Mouse (Mus musculus) adrenal gland, adult 18-20 months (tissue): ENCODE data around the gene Ptprg. TPM values are rescaled to one million over a fixed set of nuclear protein-coding genes. Genes with fewer than 3 reads are reported as not detected.

Experiments used
- DNase-seq, 2 experiments: peaks; one replicate each; pipeline ENCODE4 v3.0.0; 2021 to 2022; ENCODE audit warnings: low spot score in 2 of 2
- total RNA-seq, 2 experiments: library from RNA; stranded (reverse); gene quantifications; 1 replicate in 1 of 2; 2 replicates in 1 of 2; pipeline ENCODE4 v1.2.3; 2021

Gene Ptprg
- total RNA-seq, 2 experiments from 2014 or later: 78.0 to 111 TPM

DNA sequence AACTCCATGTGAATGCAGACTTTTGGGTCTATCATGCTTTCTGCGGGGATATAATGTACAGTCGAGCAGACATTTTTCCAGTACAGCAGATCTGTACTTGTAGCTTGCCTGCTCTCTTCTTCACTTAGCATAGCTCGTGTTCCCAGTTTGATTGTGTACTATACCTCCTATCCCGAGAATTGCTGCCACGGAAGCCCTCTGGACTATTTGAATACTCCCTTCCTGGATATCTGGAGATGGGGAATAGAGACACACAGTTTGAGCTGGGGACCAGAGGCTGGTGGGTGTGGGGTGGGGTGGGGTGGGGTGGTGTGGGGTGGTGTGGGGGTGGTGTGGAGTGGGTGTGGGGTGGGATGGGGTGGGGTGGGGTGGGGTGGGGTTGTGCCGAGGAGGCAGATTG is 263.9 kb downstream of the Ptprg start:
- DNase-seq: no peak

DNA sequence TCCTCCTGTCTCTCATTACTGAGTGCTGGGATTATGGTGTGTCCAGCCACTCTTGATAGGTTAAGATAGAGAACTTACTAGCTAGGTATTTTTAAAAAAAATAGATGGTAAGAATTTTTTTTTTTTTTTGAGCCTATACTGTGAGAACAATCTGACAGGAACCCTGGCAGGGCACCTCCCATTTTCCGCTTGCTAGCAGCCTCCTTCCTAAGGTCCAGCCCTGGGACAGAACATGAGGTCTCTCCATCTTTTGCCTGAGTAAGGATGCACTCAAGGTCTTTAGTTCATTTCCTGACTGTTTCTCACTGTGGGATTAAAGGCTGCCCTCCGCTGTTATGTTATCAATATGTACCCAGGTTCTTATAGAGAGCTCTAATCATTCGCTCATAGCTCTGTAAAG is 264.7 kb downstream of the Ptprg start:
- DNase-seq: no peak

DNA sequence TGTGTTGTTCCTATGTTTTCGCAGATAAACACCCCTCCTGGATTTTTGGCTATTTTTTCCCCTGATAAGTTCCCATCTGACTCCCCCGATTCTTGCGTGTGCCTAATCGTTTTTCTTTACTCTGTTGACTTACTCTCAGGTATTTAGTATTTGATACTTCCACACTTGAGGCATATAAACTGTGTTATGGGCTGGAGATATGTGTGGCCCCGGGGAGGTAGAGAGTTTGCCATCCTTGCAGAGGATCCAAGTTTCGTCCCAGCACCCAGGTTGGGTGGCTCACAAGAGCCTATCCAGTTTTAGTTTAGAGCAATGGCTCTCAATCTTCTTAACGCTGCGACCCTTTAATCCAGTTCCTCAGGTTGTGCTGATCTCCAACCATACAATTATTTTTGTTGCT is 265.4 kb downstream of the Ptprg start:
- DNase-seq: no peak

DNA sequence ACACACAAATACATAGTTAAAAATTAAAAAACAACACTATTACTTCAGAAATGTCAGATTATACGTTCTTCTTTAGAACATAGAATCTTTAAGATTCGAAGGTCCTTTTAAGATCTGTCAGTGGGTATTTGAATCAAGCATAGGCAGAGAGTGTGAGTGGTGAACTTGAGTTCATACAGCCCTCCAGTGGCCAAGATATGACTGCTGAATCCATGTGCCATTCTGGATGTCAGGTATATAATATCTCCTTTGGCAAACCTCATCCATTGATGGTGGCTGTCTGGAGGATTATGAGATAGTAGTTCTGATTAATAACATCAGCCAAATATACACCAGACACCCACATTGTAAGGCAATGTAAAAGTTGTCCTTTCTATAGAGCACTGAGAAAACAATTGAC is 266.0 kb downstream of the Ptprg start:
- DNase-seq: no peak

DNA sequence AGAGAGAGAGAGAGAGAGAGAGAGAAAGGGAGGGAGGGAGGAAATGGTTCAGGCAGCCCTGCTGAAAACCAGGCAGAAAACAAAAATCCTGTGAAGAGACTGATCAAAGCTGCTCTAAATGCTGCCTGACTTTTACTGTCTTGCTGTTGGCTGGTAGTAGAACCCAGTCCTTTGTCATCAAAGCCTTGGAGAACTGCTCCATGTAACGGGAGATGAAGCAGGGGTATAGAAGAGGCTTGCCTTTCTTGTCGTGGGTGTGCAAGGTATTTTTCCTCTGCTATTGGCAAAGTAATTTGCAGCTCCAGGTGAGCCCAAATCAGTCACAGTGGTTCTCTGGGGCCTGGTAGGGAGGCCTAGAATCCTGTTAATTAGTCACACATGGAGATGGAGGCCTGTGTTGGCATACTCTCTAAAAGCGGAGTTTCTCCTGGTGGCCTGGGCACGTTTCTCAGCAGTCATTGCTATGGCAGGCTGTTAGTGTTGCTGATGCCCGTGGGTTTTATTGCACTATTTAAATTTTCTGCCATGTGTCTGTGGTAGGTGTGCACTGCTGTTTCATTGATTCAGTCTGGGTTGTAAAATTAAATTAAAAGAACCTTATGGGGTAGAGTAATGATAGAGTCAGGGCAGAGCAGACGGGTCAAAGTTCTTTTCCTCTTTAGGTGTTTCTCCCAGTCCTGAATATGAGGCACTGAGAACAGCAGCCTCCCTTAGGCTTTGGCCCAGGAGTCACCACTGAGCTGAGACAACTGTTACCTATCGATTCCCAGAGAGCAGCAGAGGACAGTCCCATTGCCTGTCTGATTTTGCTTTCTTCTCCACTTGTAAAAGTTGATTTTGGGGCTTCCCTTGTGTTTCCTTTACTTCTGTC is 269.7 kb downstream of the Ptprg start:
- no peak for DNase-seq

DNA sequence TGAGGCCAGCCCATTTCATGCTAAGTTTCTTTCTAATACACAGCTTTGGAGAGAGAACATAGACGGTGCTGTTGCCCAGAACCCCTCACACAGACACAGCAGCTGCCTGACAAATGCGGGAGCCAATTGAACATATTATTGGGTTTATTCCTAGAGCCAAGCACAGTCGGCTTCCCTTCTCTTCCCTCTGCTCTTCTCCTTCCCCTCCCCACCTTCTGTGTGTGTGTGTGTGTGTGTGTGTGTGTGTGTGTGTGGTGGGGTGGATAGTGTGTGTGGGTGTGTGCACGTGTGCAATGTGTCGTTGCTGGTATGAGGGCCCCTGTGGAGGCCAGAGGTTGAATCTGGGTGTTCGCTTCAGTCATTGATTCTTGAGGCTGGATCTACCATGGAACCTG is 270.4 kb downstream of the Ptprg start:
- DNase-seq: no peak

DNA sequence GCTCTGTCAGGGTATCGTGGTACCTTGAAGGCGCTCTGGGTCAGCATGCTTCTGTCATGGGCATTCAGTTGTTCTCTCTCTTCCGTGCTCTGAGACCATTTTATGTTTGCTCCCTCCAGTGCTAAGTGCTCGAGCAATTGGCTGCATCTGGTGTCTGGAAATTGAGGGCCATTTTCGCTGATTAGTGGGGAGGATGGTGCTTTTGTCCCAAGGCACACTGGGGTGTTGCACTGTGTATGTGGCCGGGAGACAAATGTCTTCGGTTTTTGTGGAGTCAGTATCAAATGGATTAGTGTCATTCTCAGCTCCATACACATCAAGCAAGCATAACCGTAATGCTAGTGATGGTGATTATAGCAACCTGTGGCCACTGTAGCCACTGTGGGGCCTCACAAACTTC is 271.6 kb downstream of the Ptprg start:
- no peak for DNase-seq

DNA sequence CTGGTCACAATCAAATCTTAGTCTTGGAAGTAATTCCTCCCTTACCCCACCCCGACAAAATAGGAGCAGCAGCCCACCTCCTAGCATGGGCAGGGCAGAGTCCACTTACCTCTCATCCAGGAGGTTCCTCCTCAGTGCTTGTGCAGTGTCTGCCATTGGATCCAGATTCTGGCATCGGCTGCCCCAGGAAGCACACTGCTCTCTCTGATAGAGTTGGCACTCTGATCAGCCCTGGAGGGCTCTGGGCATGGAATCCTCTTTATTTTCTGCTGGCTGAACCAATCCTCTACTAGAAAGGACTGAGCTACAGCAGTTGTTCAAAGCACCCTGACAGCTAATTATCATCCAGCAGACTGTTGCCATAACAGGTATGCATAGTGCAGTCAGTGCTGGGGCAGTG is 272.2 kb downstream of the Ptprg start:
- no peak for DNase-seq

DNA sequence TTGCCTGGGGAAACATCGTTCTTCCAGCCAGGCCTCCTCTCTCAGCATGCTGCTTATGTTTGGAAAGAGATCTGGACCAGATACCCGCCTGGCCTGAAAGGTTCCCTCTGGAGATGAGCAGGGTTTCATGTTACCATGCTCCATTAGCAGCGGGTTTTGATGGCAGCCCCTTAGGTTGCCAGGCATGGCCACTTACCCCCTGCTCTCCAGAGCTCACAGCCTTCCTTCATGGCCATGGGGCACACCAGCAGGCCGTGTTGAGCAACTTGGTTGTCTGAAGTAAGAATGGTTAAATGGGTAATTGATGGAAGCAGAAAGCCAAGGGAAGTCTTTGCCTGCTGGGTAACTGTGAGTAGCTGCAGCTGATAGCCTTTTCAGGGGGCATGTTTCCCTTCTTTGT is 274.8 kb downstream of the Ptprg start:
- no peak for DNase-seq

DNA sequence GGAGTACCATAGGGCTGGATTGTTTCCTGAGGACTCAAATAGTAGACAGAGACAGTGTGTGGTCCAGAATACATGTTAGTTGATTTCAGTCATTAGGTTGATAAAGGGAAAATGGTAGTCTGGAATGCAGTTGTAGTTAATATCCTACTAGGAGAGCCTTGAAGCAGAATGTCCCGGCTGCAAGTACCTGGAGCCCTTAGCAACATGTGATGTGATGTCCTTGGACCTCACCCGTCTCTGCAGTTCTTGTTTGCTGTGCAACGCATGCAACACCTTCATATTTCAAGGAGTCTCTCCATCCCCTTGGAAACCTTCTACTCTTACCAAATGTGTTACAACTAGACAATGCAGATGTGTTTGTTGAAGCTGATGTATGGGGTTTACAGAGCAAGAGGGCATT is 280.3 kb downstream of the Ptprg start:
- no peak for DNase-seq

DNA sequence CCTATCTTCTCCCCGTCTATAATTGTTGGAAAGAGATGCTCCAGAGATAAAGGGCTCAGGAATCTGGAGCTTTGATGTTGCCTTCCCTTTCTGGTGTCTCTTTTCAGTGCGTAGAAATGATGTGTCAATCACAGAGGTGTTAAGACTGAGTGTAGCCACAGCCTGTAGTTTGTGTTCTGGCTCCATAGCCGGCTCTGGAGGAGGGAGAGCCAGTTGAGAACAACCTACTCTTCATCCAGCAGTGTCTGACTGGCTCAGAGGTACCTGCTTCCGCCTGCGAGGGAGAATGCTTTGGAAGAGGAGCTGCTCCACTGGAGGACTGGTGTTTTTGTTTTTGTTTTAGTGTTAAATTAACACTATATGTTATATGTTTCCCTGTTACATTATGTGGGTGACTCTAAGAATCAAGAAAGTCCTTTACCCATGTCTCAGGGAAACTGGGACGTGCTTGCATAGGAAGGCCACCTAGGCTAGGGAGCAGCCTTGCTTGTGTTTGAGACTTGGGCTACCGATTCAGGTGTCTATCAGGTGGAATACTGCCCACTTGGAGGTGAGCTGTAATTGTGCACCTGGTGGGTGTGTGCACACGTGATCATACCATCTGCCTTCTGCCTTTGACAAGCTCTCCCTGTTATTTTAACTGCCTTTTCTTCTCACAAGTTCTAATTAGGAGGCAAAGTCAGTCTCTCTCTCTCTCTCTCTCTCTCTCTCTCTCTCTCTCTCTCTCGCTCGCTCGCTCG is 282.5 kb downstream of the Ptprg start:
- DNase-seq: no peak

DNA sequence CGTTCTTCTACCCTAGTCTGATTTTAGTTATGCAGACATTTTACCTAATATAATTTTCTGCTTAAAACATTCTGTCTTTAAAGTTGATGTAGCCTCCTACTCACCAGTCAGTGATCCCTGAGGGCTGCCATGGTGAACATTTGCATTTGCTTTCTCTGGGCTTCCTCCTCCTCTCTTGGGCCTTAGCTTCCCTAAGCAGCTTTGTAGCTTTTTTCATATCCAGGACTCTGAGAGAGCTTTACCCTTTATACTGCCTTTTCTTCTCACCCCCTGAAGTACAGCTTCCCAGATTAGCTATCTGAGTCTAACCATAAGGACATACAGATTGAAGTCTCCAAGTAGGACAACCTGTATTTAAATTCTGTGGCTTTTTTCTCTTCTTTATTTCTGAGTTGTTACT is 284.4 kb downstream of the Ptprg start:
- DNase-seq: no peak

DNA sequence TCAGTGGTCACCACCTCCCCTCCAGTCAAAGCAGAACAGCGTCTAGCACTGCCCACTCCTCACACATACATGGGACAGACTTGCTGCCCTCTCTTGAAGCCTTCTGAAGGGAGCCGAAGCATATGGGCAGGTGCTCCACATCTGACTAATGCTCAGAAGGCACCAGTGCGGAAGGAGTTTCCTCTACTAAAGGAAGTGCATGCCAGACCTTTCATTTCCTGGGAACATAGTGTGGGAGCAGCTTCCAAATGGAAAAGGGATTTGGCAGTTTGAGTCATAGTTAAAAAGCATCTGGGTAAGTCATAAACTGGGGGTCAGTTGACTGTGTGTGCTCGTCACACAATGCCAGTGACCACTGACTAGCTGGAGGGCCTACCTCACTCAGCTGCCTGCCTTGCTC is 288.3 kb downstream of the Ptprg start:
- DNase-seq: no peak

DNA sequence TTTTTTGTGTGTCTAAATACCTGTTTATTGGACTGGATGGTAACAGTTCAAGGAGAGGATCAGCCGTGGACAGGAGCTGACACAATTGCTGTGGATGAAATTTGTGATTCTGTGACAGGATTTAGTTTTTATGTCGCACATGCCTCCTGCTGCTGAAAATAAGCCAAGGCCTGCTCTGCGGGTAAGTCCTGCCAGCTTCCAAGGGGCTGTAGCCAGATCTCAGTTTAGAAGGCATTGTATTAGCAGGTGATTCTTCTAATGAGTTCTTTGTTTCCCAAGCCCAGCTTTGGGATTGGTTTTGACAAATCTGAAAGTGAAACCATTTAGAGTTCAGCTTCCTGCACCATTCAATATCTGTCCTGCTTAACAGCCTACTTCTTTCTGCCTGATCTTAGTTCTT is 299.6 kb downstream of the Ptprg start:
- DNase-seq: no peak

DNA sequence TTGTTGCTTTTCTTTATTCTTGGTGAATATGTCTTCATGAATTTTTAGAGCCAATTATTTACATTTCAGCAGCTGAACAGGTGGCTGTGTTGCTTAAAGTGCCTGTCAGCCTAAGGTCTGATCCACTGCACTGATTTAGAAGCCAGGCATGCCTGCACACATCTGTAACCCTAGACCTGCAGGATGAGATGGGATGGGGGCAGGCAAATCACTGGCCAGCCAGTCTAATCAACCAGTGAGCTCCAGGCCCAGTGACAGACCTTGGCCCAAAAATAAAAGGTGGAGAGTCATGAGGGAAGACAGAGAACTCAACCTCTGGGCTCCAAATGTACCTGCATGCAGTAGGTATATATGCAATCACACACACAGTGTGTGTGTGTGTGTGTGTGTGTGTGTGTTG is 302.2 kb downstream of the Ptprg start:
- no peak for DNase-seq

DNA sequence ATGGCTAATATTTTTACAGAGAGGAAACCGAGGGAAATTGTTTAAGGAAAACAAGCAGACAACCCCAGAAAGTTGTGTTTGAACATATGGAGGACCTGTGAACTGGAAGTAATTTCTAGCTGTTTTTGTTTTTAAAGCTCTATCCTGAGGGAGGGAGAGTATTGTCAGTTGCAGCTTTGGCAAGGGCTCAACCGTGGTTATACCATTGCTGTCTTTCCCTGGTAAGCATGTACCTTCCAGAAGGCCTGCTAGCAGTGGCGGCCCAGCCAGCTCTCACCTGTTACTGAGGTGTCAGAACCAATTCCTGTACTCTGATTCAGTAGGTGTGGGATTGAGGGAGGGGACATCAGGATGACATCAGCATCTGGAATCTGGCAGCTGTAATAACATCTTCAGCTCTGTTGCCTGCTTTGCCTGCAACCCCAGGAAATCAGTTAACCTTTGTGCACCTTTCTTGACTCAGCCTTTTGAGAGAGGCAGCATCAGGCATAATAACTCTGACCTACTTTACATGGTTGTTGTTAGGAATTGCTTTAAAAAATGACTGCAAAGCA is 304.7 kb downstream of the Ptprg start:
- no peak for DNase-seq

DNA sequence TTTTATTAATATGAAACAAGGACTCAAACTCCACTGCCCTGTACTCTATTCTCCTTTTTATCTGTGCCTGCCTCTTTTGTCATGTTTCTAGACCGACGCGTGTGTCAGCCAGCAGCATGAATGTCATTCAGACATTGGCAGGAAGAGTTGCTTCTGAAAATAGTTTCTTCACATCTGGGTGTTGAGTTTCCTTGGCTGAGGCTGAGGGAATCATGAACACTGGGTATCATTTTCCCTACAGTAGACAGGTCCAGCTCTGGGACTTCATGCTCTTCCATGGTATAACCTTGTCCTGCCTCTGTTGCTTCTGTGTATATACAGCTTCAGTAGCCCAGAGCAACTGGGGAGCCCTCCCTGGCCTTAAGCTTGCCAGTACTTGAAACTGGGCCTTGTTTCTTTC is 310.0 kb downstream of the Ptprg start:
- DNase-seq: no peak

DNA sequence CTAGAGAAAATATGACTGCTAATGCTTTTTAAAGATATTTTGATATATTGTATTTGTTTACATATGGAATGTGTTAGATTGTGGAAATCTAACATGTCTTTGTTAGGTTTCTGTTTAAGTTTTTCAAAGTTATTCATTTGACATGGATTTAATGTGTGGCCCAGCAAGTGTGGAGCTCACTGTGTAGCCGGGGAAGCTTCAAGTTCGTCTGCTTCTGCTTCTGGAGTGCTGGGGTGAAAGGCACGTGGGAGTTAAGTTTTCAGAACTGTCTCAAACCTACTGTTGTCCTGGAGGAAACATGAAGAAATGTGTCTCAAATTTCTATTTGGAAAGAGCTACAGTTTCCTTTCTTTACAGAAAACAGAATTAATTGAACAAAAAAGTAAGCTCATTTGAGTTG is 311.5 kb downstream of the Ptprg start:
- no peak for DNase-seq

DNA sequence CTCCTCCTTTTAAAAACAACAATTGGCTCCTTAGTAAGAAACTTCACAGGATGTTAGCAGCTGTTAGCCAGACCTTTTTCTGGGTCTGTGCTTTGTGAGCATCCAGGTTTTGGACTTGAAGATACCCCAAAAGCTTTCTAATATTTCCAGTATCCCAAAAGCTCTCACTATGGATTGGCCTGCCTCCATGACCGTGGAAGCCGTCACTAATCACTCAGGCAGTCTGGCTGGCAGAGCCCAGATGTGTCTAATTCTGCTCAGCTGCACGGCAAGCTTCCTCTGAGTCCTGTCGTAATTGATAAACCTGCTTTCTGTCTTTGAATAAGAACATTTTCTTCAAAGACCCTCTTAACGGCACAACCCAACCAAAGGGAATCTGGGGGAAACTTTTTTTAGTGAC is 312.0 kb downstream of the Ptprg start:
- DNase-seq: no peak

DNA sequence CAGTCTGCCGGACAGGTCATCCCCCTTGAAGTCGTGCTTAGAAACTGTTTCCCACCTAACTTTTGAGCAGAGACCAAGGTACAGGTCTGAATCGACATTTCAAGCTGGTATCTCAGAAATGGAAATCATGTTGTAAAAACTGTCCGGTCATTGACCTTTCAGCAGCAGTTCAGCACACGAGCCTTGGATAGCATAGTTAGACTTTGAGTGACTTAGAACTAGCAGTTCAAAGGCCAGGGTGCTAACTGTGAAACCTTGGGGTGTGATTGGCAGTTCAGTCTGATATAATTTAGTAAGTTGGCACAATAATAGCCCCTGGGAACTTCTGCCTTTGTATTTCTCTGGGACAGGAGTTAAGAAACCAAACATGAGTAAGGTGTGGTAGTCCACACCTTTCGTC is 312.5 kb downstream of the Ptprg start:
- no peak for DNase-seq

DNA sequence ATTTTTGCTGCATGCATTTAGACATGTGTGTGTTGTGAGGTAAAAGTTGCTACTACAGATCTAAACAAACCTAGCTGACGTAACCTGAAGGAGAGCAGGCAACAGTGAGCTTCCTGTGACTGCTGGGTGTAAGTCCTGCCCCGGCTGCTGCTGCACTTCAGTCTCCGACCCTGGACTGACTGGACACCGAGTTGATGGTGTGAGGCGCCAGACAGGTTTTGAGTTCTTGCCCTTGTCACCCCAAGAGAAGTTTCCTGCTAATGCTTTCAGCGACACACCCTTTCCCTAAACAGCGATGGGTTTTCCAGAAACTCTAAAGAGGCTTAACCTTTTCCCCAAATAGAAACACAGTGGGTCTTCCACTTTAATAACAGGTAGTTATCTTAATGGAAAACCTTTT is 313.1 kb downstream of the Ptprg start:
- DNase-seq: no peak

DNA sequence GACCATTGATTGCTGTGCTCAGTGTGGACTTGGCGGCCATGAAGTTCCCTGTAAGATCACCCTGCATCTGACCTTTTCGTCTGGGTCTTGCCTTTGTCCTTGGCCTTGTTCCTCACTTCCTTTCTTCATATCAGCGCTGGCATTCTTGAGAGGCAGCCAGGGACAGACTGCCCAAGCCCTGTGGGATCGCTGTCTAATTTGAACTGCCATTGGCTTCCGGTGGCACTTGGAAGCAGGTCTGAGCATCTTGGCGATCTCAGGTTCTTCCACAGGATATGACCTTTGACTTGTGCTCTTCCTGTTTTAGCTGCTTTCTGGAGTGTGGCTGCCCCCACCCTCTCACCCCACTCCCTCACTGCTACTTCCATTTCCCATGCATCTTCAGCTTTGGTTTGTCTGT is 315.3 kb downstream of the Ptprg start:
- peak; percentile 23 to 41 for DNase-seq
